Mouse (Mus musculus) embryonic facial prominence, embryonic 14.5 days (tissue): ENCODE measurements around the gene Fndc7. TPM values are rescaled to one million over a fixed set of nuclear protein-coding genes. Genes with fewer than 3 reads are reported as not detected.

Source experiments
- ATAC-seq: fragments of 200-750 bp; cut with Nextera tagmentation; 2 replicates; pipeline ENCODE4 v1.8.0; 2017; ENCODE audit warnings: low read depth, moderate number of reproducible peaks, moderate TSS enrichment
- DNase-seq: peaks from one replicate; pipeline ENCODE4 v3.0.0-alpha.2; 2015; ENCODE audit warnings: low spot score
- H3K27ac ChIP-seq: fragments of 300-500 bp; sonication (generic); replicated peaks from 2 replicates; pipeline ENCODE4 v1.5.1; 2014; ENCODE audit warnings: low read depth, mild to moderate bottlenecking, low read length, moderate library complexity
- H3K27me3 ChIP-seq: fragments of 300-500 bp; sonication (generic); replicated peaks from 2 replicates; pipeline ENCODE4 v1.6.1; 2014; ENCODE audit warnings: low read length; ENCODE audit not compliant: control insufficient read depth, insufficient read depth
- H3K36me3 ChIP-seq: fragments of 300-500 bp; sonication (generic); 2 replicates; pipeline ENCODE4 v1.6.1; 2014; ENCODE audit warnings: low read length, mixed read lengths; ENCODE audit not compliant: control insufficient read depth, insufficient read depth
- H3K4me1 ChIP-seq: fragments of 300-500 bp; sonication (generic); 2 replicates; pipeline ENCODE4 v1.6.1; 2014; ENCODE audit warnings: antibody characterized with exemption, low read length; ENCODE audit not compliant: control insufficient read depth, insufficient read depth
- H3K4me2 ChIP-seq: fragments of 300-500 bp; sonication (generic); 2 replicates; pipeline ENCODE4 v1.6.1; 2014; ENCODE audit warnings: low read depth, mild to moderate bottlenecking, low read length, moderate library complexity, mixed read lengths
- H3K4me3 ChIP-seq: fragments of 300-500 bp; sonication (generic); 2 replicates; pipeline ENCODE4 v1.5.1; 2014; ENCODE audit warnings: low read depth, mild to moderate bottlenecking, low read length
- H3K9ac ChIP-seq: fragments of 300-500 bp; sonication (generic); 2 replicates; pipeline ENCODE4 v1.6.1; 2014; ENCODE audit warnings: low read depth, mild to moderate bottlenecking, low read length, moderate library complexity, mixed read lengths
- H3K9me3 ChIP-seq: fragments of 300-500 bp; sonication (generic); 2 replicates; pipeline ENCODE4 v1.6.1; 2016; ENCODE audit warnings: low read length; ENCODE audit not compliant: control insufficient read depth
- WGBS: fragments of 180-500 bp; shearing (Covaris S2); extraction: QIAGEN DNeasy Blood & Tissue Kit; methylation state at CpG from one replicate; pipeline ENCODE4 v1.1.7; 2014; 5-methylcytosine and 5-hydroxymethylcytosine counted together
- polyA plus RNA-seq: library from polyadenylated mRNA; unstranded; fragments of >200 nt; fragmentation: Nextera tagmentation; extraction: Ambion mirVana; gene quantifications from 2 replicates; pipeline ENCODE4 v1.2.1, GENCODE M21; 2014

The Fndc7 gene
- 0.18 and 0.60 TPM in 2 replicates for polyA plus RNA-seq

GRCm38 (mm10) chr3:108889908-108890307 is at the start of gene Fndc7:
Fndc7 (minus strand) TSS chr3:108890008.
- DNase-seq (no peak), ATAC-seq (no peak)
- no peaks in the 10 kb centered on the region for H3K36me3 ChIP-seq
- H3K27me3 ChIP-seq, result no peaks in the 10 kb centered on the region
- H3K9me3 ChIP-seq, result no peaks in the 10 kb centered on the region
- no peak within 1 kb of the TSS for H3K27ac ChIP-seq
- H3K4me2 ChIP-seq, result no peak within 1 kb of the TSS
- no peak within 1 kb of the TSS for H3K4me3 ChIP-seq
- 88% methylated on average over 1 of the region's 1 CpGs for WGBS
- H3K4me1 ChIP-seq, result no peaks in the 10 kb centered on the region
- no peak within 1 kb of the TSS for H3K9ac ChIP-seq

GRCm38 (mm10) chr3:108939573-108939972 is 49.8 kb upstream of the Fndc7 start, which contains the start of gene Henmt1:
Henmt1 (plus strand) TSS chr3:108939873.
- ATAC-seq (no peak), DNase-seq (no peak)
- no peaks in the 10 kb centered on the region for H3K36me3 ChIP-seq
- peak within 1 kb of the TSS; percentile 35 for H3K4me3 ChIP-seq
- H3K27me3 ChIP-seq, result no peaks in the 10 kb centered on the region
- no peak within 1 kb of the TSS for H3K27ac ChIP-seq
- H3K4me1 ChIP-seq, result no peaks in the 10 kb centered on the region
- 75% methylated on average over 5 of the region's 5 CpGs for WGBS
- no peaks in the 10 kb centered on the region for H3K9me3 ChIP-seq
- H3K4me2 ChIP-seq, result peak within 1 kb of the TSS; percentile 61
- peak within 1 kb of the TSS; percentile 46 for H3K9ac ChIP-seq

DNA sequence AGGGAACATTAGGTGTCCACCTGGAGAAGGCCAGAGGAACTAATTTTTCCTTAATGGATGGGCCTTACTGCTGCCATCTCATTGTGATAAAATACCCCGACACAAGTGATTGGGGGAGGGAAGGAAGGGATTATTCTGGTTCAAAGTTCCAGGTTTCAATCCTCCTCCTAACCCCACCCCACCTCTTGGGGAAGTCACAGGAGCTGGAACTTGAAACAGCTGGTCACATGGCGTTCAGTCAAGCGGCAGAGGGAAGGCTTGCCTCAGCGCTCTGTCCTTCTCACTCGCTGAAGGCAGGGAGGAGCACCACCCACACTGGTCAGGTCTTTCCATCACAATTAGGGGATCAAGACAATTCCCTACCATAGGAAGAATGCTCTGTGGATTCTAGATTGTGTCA is 48.9 kb upstream of the Fndc7 start:
- Histone ChIP-seq H3K36me3 (no peaks in the 10 kb centered on the region), H3K9me3 (no peaks in the 10 kb centered on the region), H3K4me3 (no peak overlapping the region), H3K4me1 (no peaks in the 10 kb centered on the region), H3K9ac (no peak overlapping the region), H3K27ac (no peak overlapping the region), H3K4me2 (no peak overlapping the region), H3K27me3 (no peaks in the 10 kb centered on the region)
- ATAC-seq (no peak), DNase-seq (no peak)
- WGBS, result 85% methylated on average over 5 of the region's 5 CpGs

GRCm38 (mm10) chr3:108933557-108933956 is 43.7 kb upstream of the Fndc7 start:
- H3K36me3 ChIP-seq, result no peaks in the 10 kb centered on the region
- no peak overlapping the region for H3K4me3 ChIP-seq
- ATAC-seq (no peak), DNase-seq (no peak)
- no peaks in the 10 kb centered on the region for H3K4me1 ChIP-seq
- H3K9ac ChIP-seq, result no peak overlapping the region
- 0 out of 2 replicates have a peak, but pooled peaks cover 5% of the 10 kb centered on the region for H3K9me3 ChIP-seq
- H3K27me3 ChIP-seq, result no peaks in the 10 kb centered on the region
- H3K27ac ChIP-seq, result no peak overlapping the region
- H3K4me2 ChIP-seq, result no peak overlapping the region
- 91% methylated on average over 6 of the region's 6 CpGs for WGBS

GRCm38 (mm10) chr3:108926308-108926707 is 36.5 kb upstream of the Fndc7 start:
- ATAC-seq (no peak), DNase-seq (no peak)
- Histone ChIP-seq H3K4me1 (no peaks in the 10 kb centered on the region), H3K36me3 (no peaks in the 10 kb centered on the region), H3K9ac (no peak overlapping the region), H3K9me3 (0 out of 2 replicates have a peak, but pooled peaks cover 5% of the 10 kb centered on the region), H3K4me3 (no peak overlapping the region), H3K27ac (no peak overlapping the region), H3K4me2 (no peak overlapping the region), H3K27me3 (no peaks in the 10 kb centered on the region)
- 63% methylated on average over 1 of the region's 1 CpGs for WGBS

DNA sequence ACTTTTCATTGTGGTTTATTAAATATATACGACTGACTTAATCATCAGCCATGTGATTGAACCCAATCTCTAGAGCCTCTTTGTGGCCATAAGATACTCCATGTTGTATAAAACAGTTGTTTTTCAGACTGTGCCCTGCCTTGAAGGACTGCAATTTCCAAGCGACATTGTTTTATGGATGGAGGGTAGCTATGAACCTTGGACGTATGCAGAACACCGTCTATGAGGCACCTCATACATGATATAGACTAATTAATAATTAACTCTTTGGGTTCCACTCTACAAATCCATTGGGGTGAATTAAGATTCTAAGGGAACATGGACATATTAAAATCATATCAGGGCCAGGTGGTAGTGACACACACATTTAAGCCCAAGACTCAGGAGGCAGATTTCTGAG is 35.9 kb upstream of the Fndc7 start:
- WGBS, result 91% methylated on average over 4 of the region's 4 CpGs
- no peak overlapping the region for H3K4me2 ChIP-seq
- H3K27ac ChIP-seq, result no peak overlapping the region
- ATAC-seq (no peak), DNase-seq (no peak)
- no peaks in the 10 kb centered on the region for H3K27me3 ChIP-seq
- H3K4me3 ChIP-seq, result no peak overlapping the region
- H3K36me3 ChIP-seq, result no peaks in the 10 kb centered on the region
- H3K9me3 ChIP-seq, result 0 out of 2 replicates have a peak, but pooled peaks cover 5% of the 10 kb centered on the region
- no peaks in the 10 kb centered on the region for H3K4me1 ChIP-seq
- no peak overlapping the region for H3K9ac ChIP-seq

DNA sequence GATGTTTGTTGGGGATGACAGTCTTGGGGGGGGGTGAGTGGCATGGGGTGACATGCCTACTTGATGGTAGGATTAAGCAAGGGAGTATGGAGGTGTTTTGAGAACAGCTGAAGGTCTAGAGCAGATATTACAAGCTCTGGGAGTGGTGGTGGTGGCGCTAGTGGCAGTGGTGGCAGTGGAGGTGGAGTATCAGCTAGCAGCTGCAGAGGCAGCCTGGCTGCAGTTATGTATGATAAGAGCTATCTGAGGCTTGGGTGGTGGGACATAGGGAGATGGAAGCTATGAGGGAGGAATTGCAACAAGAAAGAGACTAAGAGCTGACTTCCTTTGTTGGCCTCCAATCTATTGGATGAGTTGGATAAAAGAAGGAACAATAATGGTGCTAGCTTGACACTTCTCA is 32.0 kb upstream of the Fndc7 start:
- 75% methylated on average over 1 of the region's 1 CpGs for WGBS
- H3K36me3 ChIP-seq, result no peaks in the 10 kb centered on the region
- DNase-seq (no peak), ATAC-seq (no peak)
- no peak overlapping the region for H3K9ac ChIP-seq
- H3K4me1 ChIP-seq, result no peaks in the 10 kb centered on the region
- H3K27ac ChIP-seq, result no peak overlapping the region
- no peak overlapping the region for H3K4me3 ChIP-seq
- no peaks in the 10 kb centered on the region for H3K9me3 ChIP-seq
- H3K4me2 ChIP-seq, result no peak overlapping the region
- H3K27me3 ChIP-seq, result no peaks in the 10 kb centered on the region

- Histone ChIP-seq H3K4me3 (no peak overlapping the region), H3K27ac (no peak overlapping the region), H3K36me3 (no peaks in the 10 kb centered on the region), H3K27me3 (no peaks in the 10 kb centered on the region), H3K9me3 (no peaks in the 10 kb centered on the region), H3K4me1 (no peaks in the 10 kb centered on the region), H3K9ac (no peak overlapping the region), H3K4me2 (no peak overlapping the region)
- DNase-seq (no peak), ATAC-seq (no peak)
- WGBS, result 82% methylated on average over 3 of the region's 3 CpGs
Measured at GRCm38 (mm10) chr3:108920442-108921070, 30.7 kb upstream of the Fndc7 start.

DNA sequence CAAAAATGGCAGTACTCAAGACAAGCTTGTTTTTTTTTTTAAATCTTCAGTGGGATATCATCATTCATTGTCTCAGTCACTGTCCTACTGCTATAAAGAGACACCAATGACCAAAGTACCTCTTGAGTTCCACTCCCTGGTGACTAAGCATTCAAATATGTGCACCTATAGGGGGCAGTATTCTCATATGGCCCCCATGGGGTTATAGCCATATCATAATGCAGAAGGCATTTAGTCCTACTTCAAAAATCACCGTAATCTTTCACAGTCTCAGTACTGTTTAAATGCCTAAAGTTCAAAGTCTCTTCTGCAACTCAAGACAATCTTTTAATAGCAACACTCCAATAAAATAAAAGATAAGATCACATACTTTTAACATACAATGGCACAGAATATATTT is 29.0 kb upstream of the Fndc7 start:
- no peak overlapping the region for H3K27ac ChIP-seq
- no peak overlapping the region for H3K9ac ChIP-seq
- ATAC-seq (no peak), DNase-seq (no peak)
- 87% methylated on average over 1 of the region's 1 CpGs for WGBS
- no peaks in the 10 kb centered on the region for H3K27me3 ChIP-seq
- H3K36me3 ChIP-seq, result no peaks in the 10 kb centered on the region
- H3K4me3 ChIP-seq, result no peak overlapping the region
- H3K9me3 ChIP-seq, result no peaks in the 10 kb centered on the region
- H3K4me1 ChIP-seq, result no peaks in the 10 kb centered on the region
- no peak overlapping the region for H3K4me2 ChIP-seq
